Mouse (Mus musculus): ENCODE measurements around the gene Mrps7. TPM values are rescaled to one million over a fixed set of nuclear protein-coding genes. Genes with fewer than 3 reads are reported as not detected.
A peak's percentile ranks its signal among the peaks of the same experiment; 100 is the strongest.

Mrps7 gene
- total and polyA plus RNA-seq, 3 experiments, result 33.9 to 80.1 (median 74.6) TPM

- 42% methylated on average over 2 of the region's 2 CpGs for WGBS
- Histone ChIP-seq H3K27me3 (ENCODE audit: control insufficient read depth, insufficient read depth, low read length) (no peaks in the 10 kb centered on the region), H3K27ac (no peak overlapping the region), H3K36me3 (ENCODE audit: control insufficient read depth, insufficient read depth, low read length) (no peaks in the 10 kb centered on the region), H3K4me1 (ENCODE audit: control insufficient read depth, insufficient read depth, low read length) (no peaks in the 10 kb centered on the region; the same call in 1 of the 2 replicates), H3K4me3 (no peak overlapping the region), H3K9ac (ENCODE audit: low read depth, low read length) (no peak overlapping the region), H3K79me2 (replicated peaks; ENCODE audit: control insufficient read depth, insufficient read depth, low read length) (no peaks in the 10 kb centered on the region)
- DNase-seq, result no peak
- TF ChIP-seq POLR2A (IDR thresholded peaks at IDR 0.05; ENCODE audit: insufficient read depth, low read depth, low read length), result no peak
- TF ChIP-seq EP300 (IDR thresholded peaks at IDR 0.05; ENCODE audit: insufficient read depth, low read depth, low read length), result no peak
- no peak for TF ChIP-seq CTCF (IDR thresholded peaks at IDR 0.05)
- intact Hi-C loops (cut with DNase I), result no loop called here
Observed at GRCm38 (mm10) chr11:115590526-115591075, 13.1 kb upstream of the Mrps7 start.

GRCm38 (mm10) chr11:115595209-115595608 is 8.5 kb upstream of the Mrps7 start:
- no peak overlapping the region for H3K9ac ChIP-seq (ENCODE audit: low read depth, low read length)
- peaks cover 5% of the 10 kb centered on the region for H3K4me1 ChIP-seq (ENCODE audit: control insufficient read depth, insufficient read depth, low read length)
- WGBS, result 97% methylated on average over 3 of the region's 3 CpGs
- no peak overlapping the region for H3K4me3 ChIP-seq
- intact Hi-C loops (cut with DNase I), result no loop called here
- no peak overlapping the region for H3K27ac ChIP-seq
- TF ChIP-seq POLR2A (IDR thresholded peaks at IDR 0.05; ENCODE audit: insufficient read depth, low read depth, low read length) (no peak), CTCF (IDR thresholded peaks at IDR 0.05) (peak; percentile 41)
- 0 out of 2 replicates have a peak, but pooled peaks cover 2% of the 10 kb centered on the region for H3K79me2 ChIP-seq (replicated peaks; ENCODE audit: control insufficient read depth, insufficient read depth, low read length)
- H3K27me3 ChIP-seq (ENCODE audit: control insufficient read depth, insufficient read depth, low read length), result no peaks in the 10 kb centered on the region
- no peak for DNase-seq
- no peaks in the 10 kb centered on the region for H3K36me3 ChIP-seq (ENCODE audit: control insufficient read depth, insufficient read depth, low read length)

- H3K79me2 ChIP-seq (replicated peaks; ENCODE audit: control insufficient read depth, insufficient read depth, low read length), result peaks cover 2% of the 10 kb centered on the region; the same call in 1 of the 2 replicates
- no peak for TF ChIP-seq EP300 (IDR thresholded peaks at IDR 0.05; ENCODE audit: insufficient read depth, low read depth, low read length)
- TF ChIP-seq POLR2A (IDR thresholded peaks at IDR 0.05; ENCODE audit: insufficient read depth, low read depth, low read length), result no peak
- TF ChIP-seq CTCF (IDR thresholded peaks at IDR 0.05), result no peak
- DNase-seq, result no peak
- 92% methylated on average over 4 of the region's 4 CpGs for WGBS
- H3K27me3 ChIP-seq (ENCODE audit: control insufficient read depth, insufficient read depth, low read length), result no peaks in the 10 kb centered on the region
- H3K27ac ChIP-seq, result no peak overlapping the region
- H3K4me1 ChIP-seq (ENCODE audit: control insufficient read depth, insufficient read depth, low read length), result peaks cover 8% of the 10 kb centered on the region
- intact Hi-C loops (cut with DNase I), result no loop called here
- no peak overlapping the region for H3K4me3 ChIP-seq
- H3K9ac ChIP-seq (ENCODE audit: low read depth, low read length), result no peak overlapping the region
- no peaks in the 10 kb centered on the region for H3K36me3 ChIP-seq (ENCODE audit: control insufficient read depth, insufficient read depth, low read length)
Observed at GRCm38 (mm10) chr11:115598309-115598708, 5.4 kb upstream of the Mrps7 start.

GRCm38 (mm10) chr11:115599722-115600121 is 4.0 kb upstream of the Mrps7 start:
- 55% methylated on average over 7 of the region's 7 CpGs for WGBS
- TF ChIP-seq CTCF (IDR thresholded peaks at IDR 0.05), result no peak
- TF ChIP-seq EP300 (IDR thresholded peaks at IDR 0.05; ENCODE audit: insufficient read depth, low read depth, low read length), result 0 out of 2 replicates have a peak, but pooled peaks have one; percentile 20
- Histone ChIP-seq H3K79me2 (replicated peaks; ENCODE audit: control insufficient read depth, insufficient read depth, low read length) (peaks cover 5% of the 10 kb centered on the region), H3K4me1 (ENCODE audit: control insufficient read depth, insufficient read depth, low read length) (peaks cover 8% of the 10 kb centered on the region), H3K27ac (no peak overlapping the region), H3K9ac (ENCODE audit: low read depth, low read length) (no peak overlapping the region), H3K27me3 (ENCODE audit: control insufficient read depth, insufficient read depth, low read length) (no peaks in the 10 kb centered on the region), H3K36me3 (ENCODE audit: control insufficient read depth, insufficient read depth, low read length) (no peaks in the 10 kb centered on the region), H3K4me3 (no peak overlapping the region)
- intact Hi-C loops (cut with DNase I), result loop anchor here (5.0 kb wide), 1 partner anchor 187 kb away; no protein-coding TSS in a partner anchor
- DNase-seq, result no peak

- Histone ChIP-seq H3K27me3 (ENCODE audit: control insufficient read depth, insufficient read depth, low read length) (no peaks in the 10 kb centered on the region), H3K36me3 (ENCODE audit: control insufficient read depth, insufficient read depth, low read length) (no peaks in the 10 kb centered on the region; the same call in 1 of the 2 replicates), H3K4me3 (no peak overlapping the region), H3K4me1 (ENCODE audit: control insufficient read depth, insufficient read depth, low read length) (peaks cover 9% of the 10 kb centered on the region), H3K79me2 (replicated peaks; ENCODE audit: control insufficient read depth, insufficient read depth, low read length) (peaks cover 5% of the 10 kb centered on the region), H3K9ac (ENCODE audit: low read depth, low read length) (no peak overlapping the region), H3K27ac (no peak overlapping the region)
- no peak for TF ChIP-seq POLR2A (IDR thresholded peaks at IDR 0.05; ENCODE audit: insufficient read depth, low read depth, low read length)
- TF ChIP-seq CTCF (IDR thresholded peaks at IDR 0.05), result no peak
- TF ChIP-seq EP300 (IDR thresholded peaks at IDR 0.05; ENCODE audit: insufficient read depth, low read depth, low read length), result no peak
- WGBS, result 86% methylated on average over 15 of the region's 15 CpGs
- no peak for DNase-seq
- intact Hi-C loops (cut with DNase I), result loop anchor here (5.0 kb wide), 1 partner anchor 188 kb away; no protein-coding TSS in a partner anchor
Observed at GRCm38 (mm10) chr11:115600743-115601142, 3.0 kb upstream of the Mrps7 start.

- Histone ChIP-seq H3K4me1 (ENCODE audit: control insufficient read depth, insufficient read depth, low read length) (peaks cover 9% of the 10 kb centered on the region), H3K4me3 (no peak overlapping the region), H3K9ac (ENCODE audit: low read depth, low read length) (no peak overlapping the region), H3K27ac (no peak overlapping the region), H3K79me2 (replicated peaks; ENCODE audit: control insufficient read depth, insufficient read depth, low read length) (peaks cover 5% of the 10 kb centered on the region), H3K27me3 (ENCODE audit: control insufficient read depth, insufficient read depth, low read length) (no peaks in the 10 kb centered on the region), H3K36me3 (ENCODE audit: control insufficient read depth, insufficient read depth, low read length) (no peaks in the 10 kb centered on the region; the same call in 1 of the 2 replicates)
- WGBS, result 71% methylated on average over 4 of the region's 4 CpGs
- intact Hi-C loops (cut with DNase I), result loop anchor here (5.0 kb wide), 1 partner anchor 189 kb away; no protein-coding TSS in a partner anchor
- no peak for DNase-seq
- no peak for TF ChIP-seq EP300 (IDR thresholded peaks at IDR 0.05; ENCODE audit: insufficient read depth, low read depth, low read length)
- TF ChIP-seq POLR2A (IDR thresholded peaks at IDR 0.05; ENCODE audit: insufficient read depth, low read depth, low read length), result no peak
- no peak for TF ChIP-seq CTCF (IDR thresholded peaks at IDR 0.05)
Observed at GRCm38 (mm10) chr11:115601174-115601573, 2.6 kb upstream of the Mrps7 start.
